Mouse (Mus musculus) midbrain, embryonic 10.5 days (tissue): ENCODE measurements at regions not wholly inside any gene's neighbourhood (a gene's known extent, or its start where the extent isn't known, plus 50 kb on each side); places are given as distances from the start of the nearest gene placed in this dataset.

Experiments used
- DNase-seq: peaks from one replicate; pipeline ENCODE4 v3.0.0-alpha.2; 2017; ENCODE audit warnings: low spot score
- H3K27ac ChIP-seq: fragments of 300-500 bp; sonication (generic); replicated peaks from 2 replicates; pipeline ENCODE4 v1.5.1; 2016; ENCODE audit warnings: mild to moderate bottlenecking
- H3K27me3 ChIP-seq: fragments of 300-500 bp; sonication (generic); 2 replicates; pipeline ENCODE4 v1.6.1; 2016; ENCODE audit warnings: low read depth, mild to moderate bottlenecking; ENCODE audit not compliant: poor library complexity, severe bottlenecking
- H3K36me3 ChIP-seq: fragments of 300-500 bp; sonication (generic); 2 replicates; pipeline ENCODE4 v1.6.1; 2016; ENCODE audit warnings: mild to moderate bottlenecking, moderate library complexity
- H3K4me1 ChIP-seq: fragments of 300-500 bp; sonication (generic); 2 replicates; pipeline ENCODE4 v1.6.1; 2016
- H3K4me3 ChIP-seq: fragments of 300-500 bp; sonication (generic); 2 replicates; pipeline ENCODE4 v1.5.1; 2016; ENCODE audit warnings: mild to moderate bottlenecking, moderate library complexity
- H3K9me3 ChIP-seq: fragments of 300-500 bp; sonication (generic); replicated peaks from 2 replicates; pipeline ENCODE4 v1.6.1; 2016; ENCODE audit warnings: mild to moderate bottlenecking
- WGBS: fragments of 180-500 bp; shearing (Covaris S2); methylation state at CpG from one replicate; pipeline ENCODE4 v1.1.7; 2016; 5-methylcytosine and 5-hydroxymethylcytosine counted together

GRCm38 (mm10) chr10:112521388-112521787 lies 250.5 kb downstream of the Kcnc2 start:
- H3K27ac ChIP-seq, result no peak overlapping the region
- no peaks in the 10 kb centered on the region for H3K4me1 ChIP-seq
- H3K27me3 ChIP-seq, result no peaks in the 10 kb centered on the region
- H3K4me3 ChIP-seq, result no peak overlapping the region
- 85% methylated on average over 5 of the region's 5 CpGs for WGBS
- DNase-seq, result no peak
- H3K36me3 ChIP-seq, result no peaks in the 10 kb centered on the region
- no peaks in the 10 kb centered on the region for H3K9me3 ChIP-seq

GRCm38 (mm10) chr10:112543051-112543450 lies 272.1 kb downstream of the Kcnc2 start:
- no peaks in the 10 kb centered on the region for H3K9me3 ChIP-seq
- no peaks in the 10 kb centered on the region for H3K4me1 ChIP-seq
- H3K27ac ChIP-seq, result no peak overlapping the region
- WGBS, result 89% methylated on average over 4 of the region's 4 CpGs
- no peak for DNase-seq
- H3K36me3 ChIP-seq, result no peaks in the 10 kb centered on the region
- H3K4me3 ChIP-seq, result no peak overlapping the region
- H3K27me3 ChIP-seq, result no peaks in the 10 kb centered on the region

GRCm38 (mm10) chr10:112571772-112572551 lies 301.0 kb downstream of the Kcnc2 start:
- no peak for DNase-seq
- no peaks in the 10 kb centered on the region for H3K36me3 ChIP-seq
- no peaks in the 10 kb centered on the region for H3K4me1 ChIP-seq
- H3K27ac ChIP-seq, result no peak overlapping the region
- H3K9me3 ChIP-seq, result no peaks in the 10 kb centered on the region
- no peaks in the 10 kb centered on the region for H3K27me3 ChIP-seq
- 94% methylated on average over 9 of the region's 9 CpGs for WGBS
- no peak overlapping the region for H3K4me3 ChIP-seq

GRCm38 (mm10) chr10:112572556-112572955 lies 301.6 kb downstream of the Kcnc2 start:
- H3K27me3 ChIP-seq, result no peaks in the 10 kb centered on the region
- no peak overlapping the region for H3K27ac ChIP-seq
- H3K4me3 ChIP-seq, result no peak overlapping the region

GRCm38 (mm10) chr10:112584939-112585338 lies 314.0 kb downstream of the Kcnc2 start:
- H3K4me1 ChIP-seq, result no peaks in the 10 kb centered on the region
- no peak overlapping the region for H3K4me3 ChIP-seq
- H3K9me3 ChIP-seq, result no peaks in the 10 kb centered on the region
- no peak for DNase-seq
- H3K27ac ChIP-seq, result no peak overlapping the region
- H3K36me3 ChIP-seq, result no peaks in the 10 kb centered on the region
- H3K27me3 ChIP-seq, result no peaks in the 10 kb centered on the region
- 91% methylated on average over 9 of the region's 9 CpGs for WGBS

More at GRCm38 (mm10) chr10:112572556-112572955, 301.6 kb downstream of the Kcnc2 start:
- Histone ChIP-seq H3K9me3 (no peaks in the 10 kb centered on the region), H3K4me1 (no peaks in the 10 kb centered on the region), H3K36me3 (no peaks in the 10 kb centered on the region)
- no peak for DNase-seq

- Histone ChIP-seq H3K36me3 (no peaks in the 10 kb centered on the region), H3K27ac (no peak overlapping the region), H3K27me3 (no peaks in the 10 kb centered on the region), H3K4me1 (no peaks in the 10 kb centered on the region), H3K9me3 (no peaks in the 10 kb centered on the region), H3K4me3 (no peak overlapping the region)
- WGBS, result 85% methylated on average over 2 of the region's 2 CpGs
- no peak for DNase-seq
These were observed 323.4 kb downstream of the Kcnc2 start for GRCm38 (mm10) chr10:112594327-112594726.

GRCm38 (mm10) chr10:112605592-112605991 lies 323.2 kb downstream of the Atxn7l3b start:
- no peak overlapping the region for H3K4me3 ChIP-seq
- H3K27ac ChIP-seq, result no peak overlapping the region
- no peaks in the 10 kb centered on the region for H3K4me1 ChIP-seq

GRCm38 (mm10) chr10:112607642-112608041 lies 321.2 kb downstream of the Atxn7l3b start:
- Histone ChIP-seq H3K36me3 (no peaks in the 10 kb centered on the region), H3K27me3 (no peaks in the 10 kb centered on the region), H3K4me3 (no peak overlapping the region), H3K9me3 (no peaks in the 10 kb centered on the region), H3K27ac (no peak overlapping the region), H3K4me1 (no peaks in the 10 kb centered on the region)
- 84% methylated on average over 4 of the region's 4 CpGs for WGBS
- no peak for DNase-seq

More at GRCm38 (mm10) chr10:112605592-112605991, 323.2 kb downstream of the Atxn7l3b start:
- WGBS, result 83% methylated on average over 2 of the region's 2 CpGs
- Histone ChIP-seq H3K27me3 (no peaks in the 10 kb centered on the region), H3K36me3 (no peaks in the 10 kb centered on the region), H3K9me3 (no peaks in the 10 kb centered on the region)
- DNase-seq, result no peak

GRCm38 (mm10) chr10:112611711-112612110 lies 317.1 kb downstream of the Atxn7l3b start:
- 77% methylated on average over 3 of the region's 3 CpGs for WGBS
- no peaks in the 10 kb centered on the region for H3K27me3 ChIP-seq
- no peak overlapping the region for H3K4me3 ChIP-seq
- no peak overlapping the region for H3K27ac ChIP-seq
- H3K36me3 ChIP-seq, result no peaks in the 10 kb centered on the region
- DNase-seq, result no peak
- H3K4me1 ChIP-seq, result no peaks in the 10 kb centered on the region
- H3K9me3 ChIP-seq, result no peaks in the 10 kb centered on the region

- Histone ChIP-seq H3K36me3 (no peaks in the 10 kb centered on the region), H3K27ac (no peak overlapping the region), H3K4me1 (peaks cover under 1% of the 10 kb centered on the region; the same call in 1 of the 2 replicates), H3K27me3 (no peaks in the 10 kb centered on the region), H3K4me3 (no peak overlapping the region), H3K9me3 (no peaks in the 10 kb centered on the region)
- DNase-seq, result no peak
- WGBS, result 90% methylated on average over 2 of the region's 2 CpGs
These were observed 315.1 kb downstream of the Atxn7l3b start for GRCm38 (mm10) chr10:112613751-112614150.

GRCm38 (mm10) chr10:112614226-112614625 lies 314.6 kb downstream of the Atxn7l3b start:
- Histone ChIP-seq H3K4me3 (no peak overlapping the region), H3K27ac (no peak overlapping the region), H3K9me3 (no peaks in the 10 kb centered on the region), H3K27me3 (no peaks in the 10 kb centered on the region), H3K4me1 (peaks cover 5% of the 10 kb centered on the region), H3K36me3 (no peaks in the 10 kb centered on the region)
- DNase-seq, result no peak
- 86% methylated on average over 3 of the region's 3 CpGs for WGBS

- Histone ChIP-seq H3K4me1 (peaks cover 12% of the 10 kb centered on the region), H3K4me3 (no peak overlapping the region), H3K27ac (0 out of 2 replicates have a peak overlapping the region, but pooled peaks have one; percentile 9), H3K9me3 (no peaks in the 10 kb centered on the region), H3K27me3 (no peaks in the 10 kb centered on the region), H3K36me3 (no peaks in the 10 kb centered on the region)
- DNase-seq, result no peak
- 46% methylated on average over 3 of the region's 3 CpGs for WGBS
These were observed 309.1 kb downstream of the Atxn7l3b start for GRCm38 (mm10) chr10:112619740-112620139.

GRCm38 (mm10) chr10:112629752-112630151 lies 299.0 kb downstream of the Atxn7l3b start:
- Histone ChIP-seq H3K27me3 (no peaks in the 10 kb centered on the region), H3K4me3 (no peak overlapping the region), H3K36me3 (no peaks in the 10 kb centered on the region), H3K9me3 (no peaks in the 10 kb centered on the region), H3K27ac (no peak overlapping the region), H3K4me1 (no peaks in the 10 kb centered on the region)
- 88% methylated on average over 3 of the region's 3 CpGs for WGBS
- no peak for DNase-seq
